Mouse (Mus musculus): ENCODE measurements at regions not wholly inside any gene's neighbourhood (a gene's known extent, or its start where the extent isn't known, plus 50 kb on each side); places are given as distances from the start of the nearest gene placed in this dataset.

- DNase-seq (ENCODE audit: low spot score in 2 of 2), result no peak
Observed at GRCm38 (mm10) chr15:36889072-36889471, 118.5 kb downstream of the Zfp706 start.

- no peak for DNase-seq (ENCODE audit: low spot score in 2 of 2)
Observed at GRCm38 (mm10) chr15:36888351-36889069, 119.1 kb downstream of the Zfp706 start.

- DNase-seq (ENCODE audit: low spot score in 2 of 2), result no peak
Observed at GRCm38 (mm10) chr15:36884671-36885365, 122.8 kb downstream of the Zfp706 start.

GRCm38 (mm10) chr15:36884074-36884473, 123.5 kb downstream of the Zfp706 start:
- no peak for DNase-seq (ENCODE audit: low spot score in 2 of 2)

- DNase-seq (ENCODE audit: low spot score in 2 of 2), result no peak
Observed at GRCm38 (mm10) chr15:36883156-36883555, 124.4 kb downstream of the Zfp706 start.

GRCm38 (mm10) chr15:36881576-36881975, 126.0 kb downstream of the Zfp706 start:
- DNase-seq (ENCODE audit: low spot score in 2 of 2), result no peak

- DNase-seq (ENCODE audit: low spot score in 2 of 2), result no peak
Observed at GRCm38 (mm10) chr15:36880602-36881001, 127.0 kb downstream of the Zfp706 start.

- no peak for DNase-seq (ENCODE audit: low spot score in 2 of 2)
Observed at GRCm38 (mm10) chr15:36879587-36879986, 128.0 kb downstream of the Zfp706 start.

GRCm38 (mm10) chr15:36878960-36879359, 128.6 kb downstream of the Zfp706 start:
- DNase-seq (ENCODE audit: low spot score in 2 of 2), result no peak

GRCm38 (mm10) chr15:36878276-36878675, 129.3 kb downstream of the Zfp706 start:
- no peak for DNase-seq (ENCODE audit: low spot score in 2 of 2)

GRCm38 (mm10) chr15:36877501-36877900, 130.1 kb downstream of the Zfp706 start:
- DNase-seq (ENCODE audit: low spot score in 2 of 2), result no peak

GRCm38 (mm10) chr15:36875980-36876778, 131.4 kb downstream of the Zfp706 start:
- DNase-seq (ENCODE audit: low spot score in 2 of 2), result no peak

GRCm38 (mm10) chr15:36874555-36874954, 133.0 kb downstream of the Zfp706 start:
- DNase-seq (ENCODE audit: low spot score in 2 of 2), result no peak

GRCm38 (mm10) chr15:36873884-36874243, 133.7 kb downstream of the Zfp706 start:
- no peak for DNase-seq (ENCODE audit: low spot score in 2 of 2)

- no peak for DNase-seq (ENCODE audit: low spot score in 2 of 2)
Observed at GRCm38 (mm10) chr15:36873058-36873883, 134.3 kb downstream of the Zfp706 start.

- no peak for DNase-seq (ENCODE audit: low spot score in 2 of 2)
Observed at GRCm38 (mm10) chr15:36872566-36872965, 135.0 kb downstream of the Zfp706 start.

- no peak for DNase-seq (ENCODE audit: low spot score in 2 of 2)
Observed at GRCm38 (mm10) chr15:36870717-36871116, 136.9 kb downstream of the Zfp706 start.

- DNase-seq (ENCODE audit: low spot score in 2 of 2), result no peak
Observed at GRCm38 (mm10) chr15:36870094-36870493, 137.5 kb downstream of the Zfp706 start.

- DNase-seq (ENCODE audit: low spot score in 2 of 2), result no peak
Observed at GRCm38 (mm10) chr15:36866088-36866487, 141.5 kb downstream of the Zfp706 start.

GRCm38 (mm10) chr15:36865332-36865731, 142.2 kb downstream of the Zfp706 start:
- DNase-seq (ENCODE audit: low spot score in 2 of 2), result no peak

GRCm38 (mm10) chr15:36864046-36864445, 143.5 kb downstream of the Zfp706 start:
- peak; percentile 43 for DNase-seq (ENCODE audit: low spot score in 2 of 2)

Data from layer of hippocampus, adult 8-10 months (tissue).